In the genomic region with DNA sequence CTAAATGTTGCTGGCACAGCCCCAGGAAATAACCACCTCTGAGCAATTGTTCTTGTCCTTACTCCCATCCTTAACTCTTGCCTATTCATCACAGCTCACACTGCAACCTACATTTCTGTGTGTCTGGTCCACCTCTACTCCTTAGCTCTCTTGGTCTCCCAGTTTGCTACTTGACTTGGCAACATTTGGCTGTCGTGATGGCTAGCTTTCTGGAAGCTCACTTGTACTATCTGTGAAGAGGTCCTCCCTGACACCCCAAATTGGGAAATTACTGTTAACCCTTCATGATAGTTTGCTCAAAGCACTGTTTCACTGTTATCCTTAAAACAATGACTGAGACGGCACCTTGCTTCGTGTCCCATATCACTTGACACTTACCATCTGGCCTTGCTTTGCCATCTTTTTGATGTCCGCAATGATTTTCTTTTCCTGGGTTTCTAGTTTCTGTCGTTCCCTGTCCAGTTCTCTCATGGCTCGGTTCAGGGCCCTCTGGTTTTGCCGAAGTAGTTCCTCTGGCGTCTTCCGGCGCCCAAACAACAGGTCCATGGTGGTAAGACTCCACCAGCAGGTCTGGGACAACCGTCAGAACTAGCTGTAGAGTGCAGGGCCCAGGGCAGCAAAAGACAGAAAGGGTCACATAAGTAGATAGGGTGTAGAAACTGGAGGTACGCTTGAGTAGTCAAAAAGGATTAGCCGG, we compare ENCODE assay signal across 8 mouse cellular contexts. TPM values are rescaled to one million over a fixed set of nuclear protein-coding genes. Genes with fewer than 3 reads are reported as not detected.
DNase-seq lines count a peak whose midpoint lies in the region; ATAC-seq lines count a peak whose summit lies in the region.

No protein-coding gene starts in this region.

- 41% methylated on average over 13 of the region's 13 CpGs for WGBS in heart, embryonic 14.5 days
- 42% methylated on average over 13 of the region's 13 CpGs for WGBS in heart, embryonic 16.5 days

- H3K4me1 ChIP-seq in heart, embryonic 14.5 days (ENCODE audit: control insufficient read depth in 2 of 2, insufficient read depth in 2 of 2, low read length in 2 of 2) = peaks cover 6 to 25% of the 10 kb centered on the region in 2 experiments
- peaks cover 24% of the 10 kb centered on the region for H3K4me1 ChIP-seq in heart, embryonic 16.5 days (ENCODE audit: control insufficient read depth, insufficient read depth, low read length)

- H3K36me3 ChIP-seq in heart, embryonic 14.5 days (ENCODE audit: control insufficient read depth, insufficient read depth, low read length) = peaks cover 68% of the 10 kb centered on the region
- peaks cover 51% of the 10 kb centered on the region for H3K36me3 ChIP-seq in heart, embryonic 16.5 days (ENCODE audit: control insufficient read depth, insufficient read depth)

- peak overlapping the region; percentile 92 for H3K9ac ChIP-seq in heart, embryonic 14.5 days (ENCODE audit: low read length)
- H3K9ac ChIP-seq in heart, embryonic 16.5 days (ENCODE audit: low read length) = peak overlapping the region; percentile 85

- H3K4me2 ChIP-seq in heart, embryonic 14.5 days (ENCODE audit: low read length) = peak overlapping the region; percentile 95
- H3K4me2 ChIP-seq in heart, embryonic 16.5 days (ENCODE audit: low read depth, low read length) = peak overlapping the region; percentile 86

- peak overlapping the region; percentile 56 to 69 for H3K4me3 ChIP-seq in heart, embryonic 14.5 days (ENCODE audit: control insufficient read depth in 1 of 2, insufficient read depth in 1 of 2, low read depth in 1 of 2, low read length in 2 of 2)
- peak overlapping the region; percentile 74 for H3K4me3 ChIP-seq in heart, embryonic 16.5 days (ENCODE audit: low read length)

- H3K27me3 ChIP-seq in heart, embryonic 14.5 days (ENCODE audit: control insufficient read depth, insufficient read depth, low read length) = no peaks in the 10 kb centered on the region
- H3K27me3 ChIP-seq in heart, embryonic 16.5 days (ENCODE audit: control insufficient read depth, insufficient read depth, low read length) = no peaks in the 10 kb centered on the region

- no peak for DNase-seq in heart, postnatal 4 days
- DNase-seq in Muller cell, postnatal 12 days (ENCODE audit: inconsistent ontology term) = peak; percentile 21
- DNase-seq in ovary, postnatal 14 days (ENCODE audit: low spot score) = no peak
- no peak for DNase-seq in thymus, adult 18-20 months

- H3K27ac ChIP-seq in heart, embryonic 14.5 days (replicated peaks in 1 of 2; ENCODE audit: control insufficient read depth in 1 of 2, insufficient read depth in 1 of 2, low read depth in 2 of 2, low read length in 2 of 2) = peak overlapping the region; percentile 78 to 91; a peak in 3 of 4 replicates
- H3K27ac ChIP-seq in heart, embryonic 16.5 days (ENCODE audit: low read length) = peak overlapping the region; percentile 85

- no peak for ATAC-seq in heart, embryonic 14.5 days (ENCODE audit: insufficient number of reproducible peaks, insufficient read depth, low FRiP score, low read depth)
- ATAC-seq in heart, embryonic 16.5 days (replicated peaks; ENCODE audit: extremely low read depth, insufficient read depth, low FRiP score) = no peak
- ATAC-seq in megakaryocyte-erythroid progenitor cell, adult 5-6 weeks (replicated peaks; ENCODE audit: low FRiP score, low TSS enrichment, poor library complexity, severe bottlenecking) = 0 out of 2 replicates have a peak, but pooled peaks have one; percentile 0
- ATAC-seq in erythroid progenitor cell, adult 5-6 weeks (replicated peaks; ENCODE audit: low FRiP score, poor library complexity, severe bottlenecking) = no peak

- H3K9me3 ChIP-seq in heart, embryonic 14.5 days (ENCODE audit: control insufficient read depth, low read length) = no peaks in the 10 kb centered on the region
- no peaks in the 10 kb centered on the region for H3K9me3 ChIP-seq in heart, embryonic 16.5 days (replicated peaks; ENCODE audit: control insufficient read depth, low read length)

RNA-seq across cellular contexts. Expression of gene Chmp2a, which starts 1.0 kb away (rescaled TPM):
- 153 and 165 TPM in 2 replicates for polyA plus RNA-seq in heart, embryonic 14.5 days (2014; fragmentation: Nextera tagmentation; extraction: Ambion mirVana)
- total RNA-seq in heart, postnatal 4 days (2021) = 100 to 1,000 TPM; 114 to 129 TPM
- 146 TPM in 2 replicates for polyA plus RNA-seq in heart, embryonic 16.5 days (2015; fragmentation: Nextera tagmentation; extraction: Ambion mirVana)
- 159 and 192 TPM in 2 replicates for total RNA-seq in megakaryocyte-erythroid progenitor cell, adult 5-6 weeks (2014; fragmentation: Nextera tagmentation)
- 142 and 150 TPM in 2 replicates for total RNA-seq in megakaryocyte-erythroid progenitor cell, adult 5-6 weeks (2017)
- total RNA-seq in erythroid progenitor cell, adult 5-6 weeks (2015; ENCODE audit: low replicate concordance) = 116 and 138 TPM in 2 replicates
- total RNA-seq in erythroid progenitor cell, adult 5-6 weeks (2017; ENCODE audit: low replicate concordance) = 125 and 153 TPM in 2 replicates

RNA-seq across cellular contexts. Expression of gene Ube2m, which starts 4.5 kb away (rescaled TPM):
- 151 and 180 TPM in 2 replicates for polyA plus RNA-seq in heart, embryonic 14.5 days (2014; fragmentation: Nextera tagmentation; extraction: Ambion mirVana)
- total RNA-seq in heart, postnatal 4 days (2021) = 100 to 1,000 TPM; 193 to 202 TPM
- 49.0 and 94.2 TPM in 2 replicates for polyA plus RNA-seq in heart, embryonic 16.5 days (2015; fragmentation: Nextera tagmentation; extraction: Ambion mirVana)
- 222 and 267 TPM in 2 replicates for total RNA-seq in megakaryocyte-erythroid progenitor cell, adult 5-6 weeks (2014; fragmentation: Nextera tagmentation)
- 106 and 110 TPM in 2 replicates for total RNA-seq in megakaryocyte-erythroid progenitor cell, adult 5-6 weeks (2017)
- total RNA-seq in erythroid progenitor cell, adult 5-6 weeks (2015; ENCODE audit: low replicate concordance) = 70.0 and 96.9 TPM in 2 replicates
- 61.0 and 94.6 TPM in 2 replicates for total RNA-seq in erythroid progenitor cell, adult 5-6 weeks (2017; ENCODE audit: low replicate concordance)

RNA-seq across cellular contexts. Expression of gene Mzf1, which starts 21.0 kb away (rescaled TPM):
- 1.4 and 1.8 TPM in 2 replicates for polyA plus RNA-seq in heart, embryonic 14.5 days (2014; fragmentation: Nextera tagmentation; extraction: Ambion mirVana)
- total RNA-seq in heart, postnatal 4 days (2021) = 1 to 10 TPM; 1.2 TPM
- 1.7 and 2.1 TPM in 2 replicates for polyA plus RNA-seq in heart, embryonic 16.5 days (2015; fragmentation: Nextera tagmentation; extraction: Ambion mirVana)
- total RNA-seq in megakaryocyte-erythroid progenitor cell, adult 5-6 weeks (2014; fragmentation: Nextera tagmentation) = 0.62 and 3.9 TPM in 2 replicates
- total RNA-seq in megakaryocyte-erythroid progenitor cell, adult 5-6 weeks (2017) = 0.47 and 1.3 TPM in 2 replicates
- total RNA-seq in erythroid progenitor cell, adult 5-6 weeks (2015; ENCODE audit: low replicate concordance) = not detected in 2 replicates
- total RNA-seq in erythroid progenitor cell, adult 5-6 weeks (2017; ENCODE audit: low replicate concordance) = not detected in 2 replicates

RNA-seq across cellular contexts. Expression of gene Zbtb45, which starts 23.8 kb away (rescaled TPM):
- 12.8 and 17.2 TPM in 2 replicates for polyA plus RNA-seq in heart, embryonic 14.5 days (2014; fragmentation: Nextera tagmentation; extraction: Ambion mirVana)
- total RNA-seq in heart, postnatal 4 days (2021) = 10 to 100 TPM; 11.0 to 12.1 TPM
- polyA plus RNA-seq in heart, embryonic 16.5 days (2015; fragmentation: Nextera tagmentation; extraction: Ambion mirVana) = 17.4 and 20.4 TPM in 2 replicates
- 14.0 and 30.8 TPM in 2 replicates for total RNA-seq in megakaryocyte-erythroid progenitor cell, adult 5-6 weeks (2014; fragmentation: Nextera tagmentation)
- total RNA-seq in megakaryocyte-erythroid progenitor cell, adult 5-6 weeks (2017) = 5.1 and 9.2 TPM in 2 replicates
- total RNA-seq in erythroid progenitor cell, adult 5-6 weeks (2015; ENCODE audit: low replicate concordance) = 4.0 and 10.1 TPM in 2 replicates
- 6.7 and 7.6 TPM in 2 replicates for total RNA-seq in erythroid progenitor cell, adult 5-6 weeks (2017; ENCODE audit: low replicate concordance)

RNA-seq across cellular contexts. Expression of gene Trim28, which starts 34.7 kb away (rescaled TPM):
- 210 and 224 TPM in 2 replicates for polyA plus RNA-seq in heart, embryonic 14.5 days (2014; fragmentation: Nextera tagmentation; extraction: Ambion mirVana)
- total RNA-seq in heart, postnatal 4 days (2021) = 100 to 1,000 TPM; 240 to 249 TPM
- polyA plus RNA-seq in heart, embryonic 16.5 days (2015; fragmentation: Nextera tagmentation; extraction: Ambion mirVana) = 123 and 143 TPM in 2 replicates
- 654 and 831 TPM in 2 replicates for total RNA-seq in megakaryocyte-erythroid progenitor cell, adult 5-6 weeks (2014; fragmentation: Nextera tagmentation)
- total RNA-seq in megakaryocyte-erythroid progenitor cell, adult 5-6 weeks (2017) = 556 and 566 TPM in 2 replicates
- total RNA-seq in erythroid progenitor cell, adult 5-6 weeks (2015; ENCODE audit: low replicate concordance) = 194 and 220 TPM in 2 replicates
- total RNA-seq in erythroid progenitor cell, adult 5-6 weeks (2017; ENCODE audit: low replicate concordance) = 137 and 141 TPM in 2 replicates
